Mouse (Mus musculus): ENCODE data around the gene Maml3. TPM values are rescaled to one million over a fixed set of nuclear protein-coding genes. Genes with fewer than 3 reads are reported as not detected.
A peak's percentile ranks its signal among the peaks of the same experiment; 100 is the strongest.

Gene Maml3
- total RNA-seq, 2 experiments from 2014 or later: 3.3 to 3.5 TPM

- no peak for DNase-seq
- intact Hi-C loops (cut with DNase I; ENCODE audit: low total_unique reads): no loop called here
These were observed 328.8 kb downstream of the Maml3 start for GRCm38 (mm10) chr3:51776018-51776611.

GRCm38 (mm10) chr3:51773587-51773986, 331.3 kb downstream of the Maml3 start:
- DNase-seq: no peak
- intact Hi-C loops (cut with DNase I; ENCODE audit: low total_unique reads): no loop called here

GRCm38 (mm10) chr3:51771839-51772630, 332.8 kb downstream of the Maml3 start:
- intact Hi-C loops (cut with DNase I; ENCODE audit: low total_unique reads): no loop called here
- no peak for DNase-seq

- DNase-seq: no peak
- intact Hi-C loops (cut with DNase I; ENCODE audit: low total_unique reads): no loop called here
These were observed 335.7 kb downstream of the Maml3 start for GRCm38 (mm10) chr3:51769196-51769595.

- no peak for DNase-seq
- intact Hi-C loops (cut with DNase I; ENCODE audit: low total_unique reads): no loop called here
These were observed 339.5 kb downstream of the Maml3 start for GRCm38 (mm10) chr3:51765220-51765923.

- intact Hi-C loops (cut with DNase I; ENCODE audit: low total_unique reads): no loop called here
- DNase-seq: no peak
These were observed 340.7 kb downstream of the Maml3 start for GRCm38 (mm10) chr3:51764175-51764574.

- intact Hi-C loops (cut with DNase I; ENCODE audit: low total_unique reads): no loop called here
- no peak for DNase-seq
These were observed 342.0 kb downstream of the Maml3 start for GRCm38 (mm10) chr3:51762900-51763299.

GRCm38 (mm10) chr3:51759534-51759933, 345.3 kb downstream of the Maml3 start:
- intact Hi-C loops (cut with DNase I; ENCODE audit: low total_unique reads): no loop called here
- no peak for DNase-seq

- intact Hi-C loops (cut with DNase I; ENCODE audit: low total_unique reads): no loop called here
These were observed 347.8 kb downstream of the Maml3 start for GRCm38 (mm10) chr3:51757032-51757431.

GRCm38 (mm10) chr3:51756283-51756682, 348.6 kb downstream of the Maml3 start:
- intact Hi-C loops (cut with DNase I; ENCODE audit: low total_unique reads): no loop called here
- DNase-seq: no peak

More at GRCm38 (mm10) chr3:51757032-51757431, 347.8 kb downstream of the Maml3 start:
- DNase-seq: no peak

GRCm38 (mm10) chr3:51753262-51753661, 351.6 kb downstream of the Maml3 start:
- intact Hi-C loops (cut with DNase I; ENCODE audit: low total_unique reads): no loop called here
- no peak for DNase-seq

GRCm38 (mm10) chr3:51751440-51751839, 353.4 kb downstream of the Maml3 start:
- no peak for DNase-seq
- intact Hi-C loops (cut with DNase I; ENCODE audit: low total_unique reads): no loop called here

- intact Hi-C loops (cut with DNase I; ENCODE audit: low total_unique reads): no loop called here
- peak; percentile 55 for DNase-seq
These were observed 354.9 kb downstream of the Maml3 start for GRCm38 (mm10) chr3:51749812-51750481.

- intact Hi-C loops (cut with DNase I; ENCODE audit: low total_unique reads): no loop called here
- no peak for DNase-seq
These were observed 355.5 kb downstream of the Maml3 start for GRCm38 (mm10) chr3:51749421-51749811.

GRCm38 (mm10) chr3:51748436-51749376, 356.2 kb downstream of the Maml3 start:
- intact Hi-C loops (cut with DNase I; ENCODE audit: low total_unique reads): no loop called here
- peak; percentile 32 for DNase-seq

GRCm38 (mm10) chr3:51746816-51747215, 358.1 kb downstream of the Maml3 start:
- intact Hi-C loops (cut with DNase I; ENCODE audit: low total_unique reads): no loop called here
- DNase-seq: no peak

GRCm38 (mm10) chr3:51745162-51745561, 359.7 kb downstream of the Maml3 start:
- intact Hi-C loops (cut with DNase I; ENCODE audit: low total_unique reads): no loop called here
- no peak for DNase-seq

- DNase-seq: no peak
- intact Hi-C loops (cut with DNase I; ENCODE audit: low total_unique reads): no loop called here
These were observed 360.5 kb downstream of the Maml3 start for GRCm38 (mm10) chr3:51744339-51744759.

GRCm38 (mm10) chr3:51742405-51742804, 362.5 kb downstream of the Maml3 start:
- intact Hi-C loops (cut with DNase I; ENCODE audit: low total_unique reads): no loop called here
- no peak for DNase-seq

Measured in gastrocnemius, postnatal 14 days (tissue).